Mouse (Mus musculus) kidney, postnatal 0 days (tissue): ENCODE results near the gene Rps6kc1. TPM values are rescaled to one million over a fixed set of nuclear protein-coding genes. Genes with fewer than 3 reads are reported as not detected.

Experiments
- ATAC-seq: fragments of 200-750 bp; cut with Nextera tagmentation; replicated peaks from 2 replicates; pipeline ENCODE4 v1.8.0; 2017; ENCODE audit warnings: low read depth, moderate number of reproducible peaks, moderate TSS enrichment, moderate library complexity; ENCODE audit not compliant: low FRiP score
- DNase-seq: peaks from one replicate; pipeline ENCODE4 v3.0.0-alpha.2; 2016; ENCODE audit warnings: low spot score
- H3K27ac ChIP-seq: fragments of 300-500 bp; sonication (generic); 2 replicates; pipeline ENCODE4 v1.5.1; 2014; ENCODE audit warnings: mild to moderate bottlenecking
- H3K27me3 ChIP-seq: fragments of 300-500 bp; sonication (generic); 2 replicates; pipeline ENCODE4 v1.6.1; 2014; ENCODE audit warnings: low read length, mixed read lengths; ENCODE audit not compliant: insufficient read depth
- H3K36me3 ChIP-seq: fragments of 300-500 bp; sonication (generic); 2 replicates; pipeline ENCODE4 v1.6.1; 2014; ENCODE audit warnings: low read length, mixed read lengths; ENCODE audit not compliant: insufficient read depth
- H3K4me1 ChIP-seq: fragments of 300-500 bp; sonication (generic); replicated peaks from 2 replicates; pipeline ENCODE4 v1.6.1; 2014; ENCODE audit warnings: antibody characterized with exemption, low read length, mixed read lengths; ENCODE audit not compliant: insufficient read depth
- H3K4me2 ChIP-seq: fragments of 300-500 bp; sonication (generic); 2 replicates; pipeline ENCODE4 v1.6.1; 2014; ENCODE audit warnings: mild to moderate bottlenecking, low read length, moderate library complexity, mixed read lengths
- H3K4me3 ChIP-seq: fragments of 300-500 bp; sonication (generic); replicated peaks from 2 replicates; pipeline ENCODE4 v1.5.1; 2014; ENCODE audit warnings: low read depth, low read length
- H3K9ac ChIP-seq: fragments of 300-500 bp; sonication (generic); 2 replicates; pipeline ENCODE4 v1.6.1; 2014; ENCODE audit warnings: low read depth, low read length
- H3K9me3 ChIP-seq: fragments of 300-500 bp; sonication (generic); replicated peaks from 2 replicates; pipeline ENCODE4 v1.6.1; 2016; ENCODE audit warnings: low read length, inconsistent platforms, mixed read lengths
- CTCF ChIP-seq: IDR thresholded peaks from 2 replicates; pipeline ENCODE4 v1.5.1; 2016; ENCODE audit warnings: antibody characterized with exemption, low read depth, mild to moderate bottlenecking, moderate library complexity
- WGBS: fragments of 180-500 bp; shearing (Covaris S2); extraction: QIAGEN DNeasy Blood & Tissue Kit; methylation state at CpG from one replicate; pipeline ENCODE4 v1.1.7; 2014; 5-methylcytosine and 5-hydroxymethylcytosine counted together
- polyA plus RNA-seq: library from polyadenylated mRNA; unstranded; fragments of >200 nt; fragmentation: Nextera tagmentation; extraction: Ambion mirVana; gene quantifications from 2 replicates; pipeline ENCODE4 v1.2.1, GENCODE M21; 2015

Rps6kc1 gene
- polyA plus RNA-seq, 1 experiment from 2014 or later: 10.2 TPM

DNA sequence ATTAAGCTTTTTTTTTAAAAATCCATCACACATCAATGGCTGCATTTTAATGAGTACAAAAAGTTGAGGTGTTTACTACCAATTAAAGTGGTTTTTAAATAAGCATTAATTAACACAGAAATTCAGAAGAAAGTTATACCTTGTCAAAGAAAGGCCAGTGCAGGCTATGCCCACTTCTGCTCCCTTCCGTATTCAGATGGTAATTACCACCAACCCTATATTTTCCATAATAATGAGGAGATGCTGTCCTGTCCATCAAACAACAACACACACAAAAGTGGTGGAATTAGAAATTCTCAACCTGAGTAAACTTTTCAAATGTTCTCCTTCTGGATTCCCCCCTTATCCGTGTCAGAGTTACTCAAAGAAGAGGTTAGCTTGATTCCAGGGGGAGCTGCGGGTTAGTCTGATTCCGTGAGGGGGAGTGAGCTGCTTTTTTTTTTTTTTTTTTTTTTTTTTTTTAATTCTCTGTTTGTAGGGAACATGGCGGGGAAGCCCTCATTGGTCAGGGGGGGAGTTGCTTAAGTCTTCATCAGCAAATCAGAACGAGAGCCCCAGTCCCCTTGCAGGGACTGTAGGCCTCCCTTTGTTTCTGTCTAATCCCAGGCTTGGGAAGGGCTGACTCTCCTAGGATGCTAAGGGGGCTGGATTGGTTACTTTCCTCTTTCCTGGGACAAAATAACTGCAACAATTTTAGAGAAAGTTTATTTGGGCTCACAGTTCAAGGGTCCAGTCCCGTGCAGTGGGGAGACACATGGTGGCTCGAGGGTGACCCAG lies 159.6 kb downstream of the Rps6kc1 start:
- Histone ChIP-seq H3K4me1 (no peaks in the 10 kb centered on the region), H3K9me3 (no peaks in the 10 kb centered on the region), H3K27ac (no peak overlapping the region), H3K4me2 (no peak overlapping the region), H3K4me3 (no peak overlapping the region), H3K9ac (no peak overlapping the region), H3K27me3 (no peaks in the 10 kb centered on the region), H3K36me3 (no peaks in the 10 kb centered on the region)
- DNase-seq (no peak), ATAC-seq (no peak)
- TF ChIP-seq CTCF: no peak
- 75% methylated on average over 8 of the region's 8 CpGs for WGBS

DNA sequence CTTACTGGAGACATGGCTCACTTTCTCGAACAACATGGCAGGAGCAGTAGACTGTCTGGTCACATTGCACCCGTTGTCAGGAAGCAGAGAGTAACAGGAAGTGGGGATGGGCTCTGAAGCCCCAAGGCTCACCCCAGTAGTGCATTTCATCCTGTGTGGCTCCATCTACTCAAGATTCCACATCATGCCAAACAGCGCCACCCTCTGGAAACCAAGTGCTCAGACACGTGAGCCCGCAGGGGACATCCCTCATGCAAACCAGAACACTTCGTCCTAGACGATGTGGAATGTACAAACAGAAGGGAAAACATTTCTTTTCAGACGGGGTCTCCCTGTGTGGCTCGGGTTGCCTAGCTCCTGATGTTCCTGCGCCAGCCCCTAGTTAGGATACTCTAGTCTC lies 162.6 kb downstream of the Rps6kc1 start:
- H3K36me3 ChIP-seq: no peaks in the 10 kb centered on the region
- no peak overlapping the region for H3K27ac ChIP-seq
- no peaks in the 10 kb centered on the region for H3K4me1 ChIP-seq
- H3K9ac ChIP-seq: no peak overlapping the region
- H3K4me3 ChIP-seq: no peak overlapping the region
- TF ChIP-seq CTCF: no peak
- WGBS: 91% methylated on average over 10 of the region's 10 CpGs
- ATAC-seq: no peak
- no peaks in the 10 kb centered on the region for H3K27me3 ChIP-seq
- no peaks in the 10 kb centered on the region for H3K9me3 ChIP-seq
- H3K4me2 ChIP-seq: no peak overlapping the region
- no peak for DNase-seq

DNA sequence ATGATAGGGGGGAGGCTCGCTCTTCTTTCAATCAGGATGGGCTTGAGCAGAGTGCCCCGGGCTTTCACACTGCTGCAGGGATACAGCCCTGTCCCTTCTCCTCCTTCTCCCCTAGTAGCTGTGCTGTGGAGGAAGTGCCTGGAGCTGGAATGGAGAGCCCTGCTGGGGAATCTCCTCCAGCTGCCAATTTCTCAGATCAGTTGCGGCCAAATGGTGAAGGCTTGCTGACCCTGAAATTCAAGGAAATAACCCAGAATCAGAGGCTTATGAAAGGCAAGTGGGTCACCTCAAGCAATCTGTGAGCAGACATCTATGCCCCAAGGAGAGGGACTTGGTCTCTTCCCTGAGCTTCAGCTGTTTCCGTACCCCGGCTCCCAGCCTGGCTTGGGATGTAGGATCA lies 170.1 kb downstream of the Rps6kc1 start:
- ATAC-seq (no peak), DNase-seq (no peak)
- 62% methylated on average over 5 of the region's 5 CpGs for WGBS
- Histone ChIP-seq H3K36me3 (no peaks in the 10 kb centered on the region), H3K9ac (no peak overlapping the region), H3K9me3 (no peaks in the 10 kb centered on the region), H3K27ac (no peak overlapping the region), H3K4me3 (no peak overlapping the region), H3K4me1 (no peaks in the 10 kb centered on the region), H3K4me2 (no peak overlapping the region), H3K27me3 (no peaks in the 10 kb centered on the region)
- TF ChIP-seq CTCF: no peak

DNA sequence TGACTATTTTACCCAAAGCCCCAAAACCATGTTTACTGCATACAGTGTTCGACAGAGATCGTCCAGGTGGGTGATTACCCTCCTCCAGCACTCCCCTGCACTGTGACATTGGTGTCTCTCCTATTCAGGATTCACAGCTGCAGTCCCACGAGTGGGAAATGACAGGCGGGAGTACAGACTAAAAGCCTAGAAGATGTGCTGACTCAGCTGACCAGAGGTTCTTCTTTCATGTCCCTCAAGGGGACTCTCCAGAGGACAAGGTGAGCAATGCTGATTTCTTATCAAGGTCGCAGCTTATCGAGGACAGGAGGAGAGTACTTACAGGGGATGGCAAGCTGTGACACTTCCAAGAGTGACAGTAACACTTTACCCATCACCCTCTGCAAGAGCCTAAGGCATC lies 178.8 kb downstream of the Rps6kc1 start:
- no peaks in the 10 kb centered on the region for H3K9me3 ChIP-seq
- no peak overlapping the region for H3K4me2 ChIP-seq
- 69% methylated on average over 6 of the region's 6 CpGs for WGBS
- H3K4me1 ChIP-seq: no peaks in the 10 kb centered on the region
- H3K36me3 ChIP-seq: no peaks in the 10 kb centered on the region
- no peak for ATAC-seq
- no peaks in the 10 kb centered on the region for H3K27me3 ChIP-seq
- H3K27ac ChIP-seq: no peak overlapping the region
- no peak overlapping the region for H3K9ac ChIP-seq
- DNase-seq: no peak
- TF ChIP-seq CTCF: no peak
- H3K4me3 ChIP-seq: no peak overlapping the region

DNA sequence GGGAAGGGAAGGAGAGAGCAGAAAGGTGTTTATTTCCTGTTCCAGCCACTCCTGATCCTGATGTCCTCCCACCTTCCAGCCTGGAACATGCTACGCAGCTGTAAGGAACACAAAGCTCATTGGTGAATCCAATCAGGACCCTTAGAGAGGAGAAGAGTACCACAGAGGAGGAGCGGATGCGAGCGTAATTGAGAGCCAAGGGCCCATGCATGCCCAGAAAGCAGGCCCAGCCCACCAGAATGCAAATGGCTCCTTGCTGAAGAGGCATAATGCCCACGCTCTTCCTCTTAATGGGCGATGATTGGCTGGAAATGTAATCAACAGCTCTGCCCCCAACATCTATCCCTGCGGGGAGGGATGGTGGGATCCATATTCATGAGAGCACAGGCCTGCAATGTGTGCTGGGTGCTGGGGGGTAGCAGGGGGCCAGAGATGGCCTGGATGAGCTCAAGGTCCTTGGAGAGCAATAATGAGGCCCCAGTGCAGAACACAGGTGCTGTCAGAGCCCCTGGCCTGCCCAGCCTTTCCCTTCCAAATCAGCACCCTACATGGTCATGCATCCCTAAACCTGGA lies 182.0 kb downstream of the Rps6kc1 start:
- Histone ChIP-seq H3K9me3 (no peaks in the 10 kb centered on the region), H3K9ac (no peak overlapping the region), H3K27ac (no peak overlapping the region), H3K4me1 (no peaks in the 10 kb centered on the region), H3K4me2 (no peak overlapping the region), H3K36me3 (no peaks in the 10 kb centered on the region), H3K4me3 (no peak overlapping the region), H3K27me3 (no peaks in the 10 kb centered on the region)
- no peak for TF ChIP-seq CTCF
- DNase-seq: no peak
- WGBS: 91% methylated on average over 7 of the region's 7 CpGs
- ATAC-seq: no peak

DNA sequence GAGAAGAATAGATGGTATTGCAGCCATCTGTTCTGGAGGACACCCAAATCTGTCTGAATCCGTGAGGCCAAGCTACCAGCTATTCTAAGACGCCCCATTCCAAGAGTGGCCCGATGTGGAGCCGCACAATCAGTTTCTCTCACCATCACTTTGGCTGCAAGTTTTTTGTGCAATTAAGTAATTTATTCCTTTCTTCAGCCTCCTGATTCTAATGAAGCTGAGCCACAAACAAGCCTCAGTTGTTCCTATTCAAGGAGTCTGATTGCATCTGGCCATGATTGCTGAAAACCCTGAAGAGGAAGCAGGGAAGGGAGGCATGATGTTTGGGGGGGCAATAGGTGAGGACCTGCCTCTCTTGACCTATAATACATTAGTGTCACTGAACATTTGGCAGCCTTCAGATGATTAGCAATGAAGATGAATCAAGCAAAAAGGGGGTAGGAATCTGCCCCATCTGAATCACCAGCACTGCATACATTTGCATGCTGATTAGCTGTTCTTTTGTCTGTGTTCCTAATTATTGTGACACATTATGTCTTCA lies 183.4 kb downstream of the Rps6kc1 start:
- TF ChIP-seq CTCF: no peak
- H3K4me1 ChIP-seq: no peaks in the 10 kb centered on the region
- no peak overlapping the region for H3K4me2 ChIP-seq
- ATAC-seq (no peak), DNase-seq (no peak)
- no peak overlapping the region for H3K9ac ChIP-seq
- H3K36me3 ChIP-seq: no peaks in the 10 kb centered on the region
- no peak overlapping the region for H3K4me3 ChIP-seq
- 94% methylated on average over 4 of the region's 4 CpGs for WGBS
- H3K27ac ChIP-seq: no peak overlapping the region
- H3K27me3 ChIP-seq: no peaks in the 10 kb centered on the region
- no peaks in the 10 kb centered on the region for H3K9me3 ChIP-seq
